Mouse (Mus musculus) kidney, adult 2 months (tissue): Measurements from ENCODE around the gene Mab21l1.

Experiments
- CTCF ChIP-seq: fragments of 200-500 bp; conservative IDR thresholded peaks from 2 replicates; pipeline ENCODE4 v1.5.1; 2011; ENCODE audit warnings: low read depth, mild to moderate bottlenecking, control low read depth, low read length, moderate library complexity, mixed read lengths; ENCODE audit not compliant: insufficient read depth, insufficient read length
- POLR2A ChIP-seq: fragments of 200-500 bp; IDR thresholded peaks from one replicate; pipeline ENCODE4 v1.6.1; 2011; ENCODE audit warnings: low read depth, low read length, control low read depth

DNA sequence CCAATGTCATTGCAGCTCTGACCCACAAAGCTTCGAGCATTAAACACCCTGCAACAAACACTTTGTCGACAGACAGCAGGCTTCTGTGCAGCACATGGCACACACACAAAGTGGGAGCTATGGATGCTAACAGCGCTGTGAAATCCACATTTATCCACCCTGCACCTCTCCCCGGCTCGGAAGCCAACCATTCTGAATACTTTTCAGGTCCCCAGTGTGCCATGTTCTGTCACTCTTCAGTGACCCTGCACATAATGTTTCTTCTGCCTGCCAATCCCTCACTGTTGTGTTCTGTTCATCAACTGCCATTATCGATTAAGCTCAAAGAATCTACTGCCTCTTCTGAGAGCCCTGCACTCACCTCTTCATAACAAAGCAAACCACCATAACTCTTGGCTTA, 48.6 kb upstream of the Mab21l1 start:
- TF ChIP-seq CTCF (no peak), POLR2A (no peak)
